Mouse (Mus musculus) spleen, adult 2 months (tissue): Measurements from ENCODE around the gene Mcl1. TPM values are rescaled to one million over a fixed set of nuclear protein-coding genes. Genes with fewer than 3 reads are reported as not detected.

ENCODE experiments used
- DNase-seq, 2 experiments: peaks; one replicate each; pipeline versions ENCODE4 v3.0.0 to v3.0.0-alpha.2; 2012 to 2021; ENCODE audit warnings: low spot score in 2 of 2, low read depth in 1 of 2
- H3K27ac ChIP-seq: fragments of 200-500 bp; 2 replicates; pipeline ENCODE4 v1.5.1; 2012; ENCODE audit warnings: low read length, inconsistent platforms; ENCODE audit not compliant: insufficient read depth
- H3K27me3 ChIP-seq: fragments of 200-500 bp; 2 replicates; pipeline ENCODE4 v1.6.1; 2012; ENCODE audit warnings: mild to moderate bottlenecking, moderate library complexity, low read length, inconsistent platforms; ENCODE audit not compliant: control insufficient read depth, insufficient read depth
- H3K36me3 ChIP-seq: fragments of 200-500 bp; 2 replicates; pipeline ENCODE4 v1.6.1; 2012; ENCODE audit warnings: mild to moderate bottlenecking, low read length, inconsistent platforms; ENCODE audit not compliant: control insufficient read depth, insufficient read depth
- H3K4me1 ChIP-seq: fragments of 200-500 bp; 2 replicates; pipeline ENCODE4 v1.6.1; 2011; ENCODE audit warnings: inconsistent platforms; ENCODE audit not compliant: control insufficient read depth, insufficient read depth, insufficient read length
- H3K4me3 ChIP-seq: fragments of 200-500 bp; 2 replicates; pipeline ENCODE4 v1.5.1; 2011; ENCODE audit warnings: mild to moderate bottlenecking, inconsistent platforms; ENCODE audit not compliant: insufficient read depth, insufficient read length; ENCODE audit errors: extremely low read depth
- CTCF ChIP-seq: fragments of 200-500 bp; IDR thresholded peaks from 2 replicates; pipeline ENCODE4 v1.5.1; 2011; ENCODE audit warnings: mild to moderate bottlenecking, inconsistent platforms; ENCODE audit not compliant: insufficient read depth, insufficient read length, insufficient replicate concordance; ENCODE audit errors: extremely low read depth
- POLR2A ChIP-seq: fragments of 200-500 bp; IDR thresholded peaks from 2 replicates; pipeline ENCODE4 v1.6.1; 2011; ENCODE audit warnings: low read depth, low read length, inconsistent platforms
- WGBS: fragments of 180-500 bp; shearing (Covaris S2); methylation state at CpG from one replicate; pipeline ENCODE4 v1.1.7; 2018; 5-methylcytosine and 5-hydroxymethylcytosine counted together
- polyA plus RNA-seq: library from polyadenylated mRNA; depleted of rRNA; stranded (reverse); fragments of >200 nt; gene quantifications from 2 replicates; pipeline ENCODE4 v1.2.3, GENCODE M21; 2012

Mcl1 gene
- polyA plus RNA-seq, 1 experiment, result 169 TPM

DNA sequence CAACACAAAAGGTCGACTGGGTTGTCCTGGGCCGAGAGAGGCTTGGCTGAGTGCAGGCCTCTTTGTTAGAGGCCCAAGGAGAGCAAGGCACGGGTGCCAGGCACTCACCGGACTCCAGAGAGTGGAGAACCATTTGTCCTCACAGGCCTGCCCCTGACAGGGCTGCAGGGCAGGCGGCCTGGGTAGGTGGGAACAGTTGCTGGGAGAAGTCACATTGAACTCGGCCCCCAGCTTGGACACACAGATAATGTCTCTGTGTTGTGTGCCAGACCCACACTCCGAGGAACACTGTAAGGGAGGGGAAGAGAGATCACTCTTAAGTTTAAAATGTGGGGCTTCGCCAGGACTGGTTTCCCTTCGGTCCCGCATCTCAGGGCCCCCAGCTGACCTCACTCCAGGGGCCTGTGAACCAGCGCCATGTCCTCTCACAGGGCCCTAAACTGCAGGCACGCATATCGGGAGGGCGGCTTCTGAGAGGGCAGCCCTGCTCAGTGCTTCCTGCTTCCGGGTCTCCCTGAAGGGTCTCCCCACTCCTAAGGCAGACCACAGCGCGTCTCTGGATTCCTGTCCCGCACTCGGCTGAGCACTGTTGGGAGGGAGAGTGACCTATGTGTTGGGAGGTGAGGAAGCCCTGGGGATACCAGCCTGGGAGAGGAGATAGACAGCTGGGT, 19.0 kb downstream of the Mcl1 start:
- Histone ChIP-seq H3K27me3 (no peaks in the 10 kb centered on the region), H3K36me3 (no peaks in the 10 kb centered on the region), H3K27ac (no peak overlapping the region), H3K4me1 (peaks cover 24% of the 10 kb centered on the region; the same call in 1 of the 2 replicates), H3K4me3 (no peak overlapping the region)
- 87% methylated on average over 19 of the region's 19 CpGs for WGBS
- TF ChIP-seq POLR2A (no peak), CTCF (no peak)
- DNase-seq, result no peak

- TF ChIP-seq POLR2A (no peak), CTCF (no peak)
- Histone ChIP-seq H3K27me3 (no peaks in the 10 kb centered on the region), H3K4me3 (no peak overlapping the region), H3K27ac (no peak overlapping the region), H3K36me3 (no peaks in the 10 kb centered on the region), H3K4me1 (peaks cover 18% of the 10 kb centered on the region; the same call in 1 of the 2 replicates)
- no peak for DNase-seq
- WGBS, result 82% methylated on average over 8 of the region's 8 CpGs
Measured at GRCm38 (mm10) chr3:95679551-95679950, 21.0 kb downstream of the Mcl1 start.

DNA sequence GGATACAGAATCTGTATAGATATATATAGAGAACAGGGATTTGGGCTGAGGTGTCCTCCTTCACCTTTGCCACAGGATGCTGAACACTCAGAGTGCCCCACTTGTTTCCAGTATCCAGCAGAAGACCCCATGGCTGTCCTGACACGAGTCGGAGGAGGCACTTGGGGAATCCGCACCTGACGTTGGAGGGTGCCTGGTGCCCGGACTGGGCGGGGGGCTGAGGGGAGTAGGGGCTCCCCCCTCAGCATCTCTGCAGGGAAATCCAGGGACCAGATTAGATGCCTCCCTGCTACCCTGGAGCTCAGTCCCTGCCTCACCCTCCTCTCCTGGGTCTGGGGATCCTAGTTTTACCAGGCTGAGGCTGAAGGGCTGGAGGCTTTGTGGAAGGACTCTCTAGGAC, 22.1 kb downstream of the Mcl1 start:
- TF ChIP-seq POLR2A, result no peak
- no peak for TF ChIP-seq CTCF
- Histone ChIP-seq H3K4me3 (no peak overlapping the region), H3K27ac (no peak overlapping the region), H3K4me1 (peaks cover 9% of the 10 kb centered on the region; the same call in 1 of the 2 replicates), H3K27me3 (no peaks in the 10 kb centered on the region), H3K36me3 (no peaks in the 10 kb centered on the region)
- no peak for DNase-seq
- 90% methylated on average over 6 of the region's 6 CpGs for WGBS

DNA sequence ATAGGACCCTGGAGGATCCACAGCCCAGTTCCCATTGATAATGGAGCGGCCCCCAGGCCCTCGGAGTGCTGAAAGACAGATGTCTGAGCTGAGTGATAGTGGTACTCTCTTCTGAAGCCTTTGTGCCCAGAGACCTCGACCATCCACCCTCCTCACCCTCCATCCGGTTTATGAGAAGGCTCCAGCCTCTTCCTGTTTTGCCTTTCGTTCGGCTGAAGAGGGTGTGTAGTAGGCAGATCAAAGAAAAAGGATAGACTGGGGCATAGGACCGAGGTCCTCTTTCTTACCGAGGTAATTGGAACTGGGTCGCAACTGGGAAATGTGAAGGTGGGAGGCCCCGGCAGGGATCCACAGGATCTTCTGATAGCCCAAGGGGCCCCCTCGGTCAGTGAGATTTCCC, 22.8 kb downstream of the Mcl1 start:
- Histone ChIP-seq H3K27ac (peak overlapping the region; percentile 62), H3K4me1 (peaks cover 3% of the 10 kb centered on the region; the same call in 1 of the 2 replicates), H3K36me3 (no peaks in the 10 kb centered on the region), H3K27me3 (no peaks in the 10 kb centered on the region), H3K4me3 (peak overlapping the region; percentile 17; the same call in 1 of the 2 replicates)
- WGBS, result 45% methylated on average over 11 of the region's 11 CpGs
- no peak for DNase-seq
- TF ChIP-seq CTCF (no peak), POLR2A (no peak)

GRCm38 (mm10) chr3:95682878-95683277, 24.3 kb downstream of the Mcl1 start:
- no peak overlapping the region for H3K4me3 ChIP-seq
- H3K27ac ChIP-seq, result no peak overlapping the region
- no peaks in the 10 kb centered on the region; the same call in 1 of the 2 replicates for H3K4me1 ChIP-seq
- no peak for TF ChIP-seq POLR2A
- TF ChIP-seq CTCF, result no peak
- H3K27me3 ChIP-seq, result no peaks in the 10 kb centered on the region; the same call in 1 of the 2 replicates
- no peaks in the 10 kb centered on the region for H3K36me3 ChIP-seq
- DNase-seq, result no peak
- 85% methylated on average over 5 of the region's 5 CpGs for WGBS

- no peak for TF ChIP-seq POLR2A
- TF ChIP-seq CTCF, result no peak
- Histone ChIP-seq H3K4me3 (no peak overlapping the region), H3K27me3 (no peaks in the 10 kb centered on the region; the same call in 1 of the 2 replicates), H3K27ac (no peak overlapping the region), H3K36me3 (no peaks in the 10 kb centered on the region), H3K4me1 (no peaks in the 10 kb centered on the region; the same call in 1 of the 2 replicates)
- 40% methylated on average over 6 of the region's 8 CpGs for WGBS
- DNase-seq, result no peak
Measured at GRCm38 (mm10) chr3:95684846-95685245, 26.3 kb downstream of the Mcl1 start.

- 92% methylated on average over 4 of the region's 4 CpGs for WGBS
- Histone ChIP-seq H3K27me3 (no peaks in the 10 kb centered on the region; the same call in 1 of the 2 replicates), H3K4me3 (no peak overlapping the region), H3K36me3 (no peaks in the 10 kb centered on the region), H3K4me1 (no peaks in the 10 kb centered on the region; the same call in 1 of the 2 replicates), H3K27ac (no peak overlapping the region)
- no peak for DNase-seq
- TF ChIP-seq POLR2A (no peak), CTCF (no peak)
Measured at GRCm38 (mm10) chr3:95685301-95685700, 26.7 kb downstream of the Mcl1 start.

GRCm38 (mm10) chr3:95685701-95686100, 27.1 kb downstream of the Mcl1 start:
- H3K27ac ChIP-seq, result no peak overlapping the region
- H3K4me1 ChIP-seq, result no peaks in the 10 kb centered on the region; the same call in 1 of the 2 replicates
- H3K27me3 ChIP-seq, result no peaks in the 10 kb centered on the region; the same call in 1 of the 2 replicates
- TF ChIP-seq CTCF, result no peak
- TF ChIP-seq POLR2A, result no peak
- no peak for DNase-seq
- H3K4me3 ChIP-seq, result no peak overlapping the region
- H3K36me3 ChIP-seq, result no peaks in the 10 kb centered on the region
- WGBS, result 88% methylated on average over 2 of the region's 2 CpGs
